Mouse (Mus musculus) myocyte (in vitro differentiated cells): Measurements from ENCODE around the gene Gm20388. TPM values are rescaled to one million over a fixed set of nuclear protein-coding genes. Genes with fewer than 3 reads are reported as not detected.

ENCODE experiments used
- H3K27me3 ChIP-seq: one replicate; pipeline ENCODE4 v1.6.1; 2011; ENCODE audit not compliant: control insufficient read depth, insufficient read depth, insufficient read length
- H3K36me3 ChIP-seq: one replicate; pipeline ENCODE4 v1.6.1; 2011; ENCODE audit not compliant: control insufficient read depth, insufficient read depth
- H3K4me2 ChIP-seq: one replicate; pipeline ENCODE4 v1.6.1; 2011; ENCODE audit warnings: low read depth, control low read depth
- H3K4me3 ChIP-seq: one replicate; pipeline ENCODE4 v1.5.1; 2011; ENCODE audit warnings: mild to moderate bottlenecking, control low read depth, moderate library complexity
- H3K79me2 ChIP-seq: one replicate; pipeline ENCODE4 v1.6.1; 2011; ENCODE audit not compliant: control insufficient read depth, insufficient read depth
- H3ac ChIP-seq: one replicate; pipeline ENCODE4 v1.6.1; 2011; ENCODE audit not compliant: control insufficient read depth, insufficient read length
- CEBPB ChIP-seq: IDR thresholded peaks from 2 replicates; pipeline ENCODE4 v1.6.1; 2011; ENCODE audit warnings: mild to moderate bottlenecking, moderate library complexity; ENCODE audit not compliant: poor library complexity, insufficient read depth, severe bottlenecking
- E2F4 ChIP-seq: IDR thresholded peaks from one replicate; pipeline ENCODE4 v1.6.1; 2011; ENCODE audit warnings: mild to moderate bottlenecking, control low read depth, moderate library complexity; ENCODE audit not compliant: insufficient read depth
- MAX ChIP-seq: IDR thresholded peaks from one replicate; pipeline ENCODE4 v1.6.1; 2011; ENCODE audit warnings: low read depth, mild to moderate bottlenecking, control low read depth
- MYOD1 ChIP-seq, 3 experiments: IDR thresholded peaks; one replicate each; pipeline ENCODE4 v1.6.1; 2011; ENCODE audit warnings: control low read depth in 2 of 3, low read depth in 2 of 3, mild to moderate bottlenecking in 2 of 3, moderate library complexity in 1 of 3; ENCODE audit not compliant: insufficient read length in 2 of 3, control insufficient read depth in 1 of 3
- MYOG ChIP-seq, 3 experiments: IDR thresholded peaks; one replicate each; pipeline ENCODE4 v1.6.1; 2011; ENCODE audit warnings: control low read depth in 2 of 3, low read depth in 2 of 3, mild to moderate bottlenecking in 2 of 3; ENCODE audit not compliant: insufficient read length in 2 of 3, control insufficient read depth in 1 of 3, insufficient read depth in 1 of 3
- POLR2A ChIP-seq: IDR thresholded peaks from one replicate; pipeline ENCODE4 v1.6.1; 2011; ENCODE audit warnings: low read depth, mild to moderate bottlenecking, control low read depth, moderate library complexity; ENCODE audit not compliant: insufficient read length
- POLR2AphosphoS2 ChIP-seq: IDR thresholded peaks from one replicate; pipeline ENCODE4 v1.6.1; 2011; ENCODE audit warnings: low read depth, control low read depth; ENCODE audit not compliant: insufficient read length
- REST ChIP-seq: IDR thresholded peaks from one replicate; pipeline ENCODE4 v1.6.1; 2011; ENCODE audit warnings: mild to moderate bottlenecking, control low read depth, moderate library complexity; ENCODE audit not compliant: insufficient read depth, insufficient read length
- SRF ChIP-seq: IDR thresholded peaks from one replicate; pipeline ENCODE4 v1.6.1; 2011; ENCODE audit warnings: low read depth; ENCODE audit not compliant: control insufficient read depth, insufficient read length
- TCF12 ChIP-seq: IDR thresholded peaks from one replicate; pipeline ENCODE4 v1.6.1; 2011; ENCODE audit warnings: mild to moderate bottlenecking, control low read depth; ENCODE audit not compliant: poor library complexity, insufficient read depth, severe bottlenecking
- TCF3 ChIP-seq: IDR thresholded peaks from one replicate; pipeline ENCODE4 v1.6.1; 2011; ENCODE audit warnings: low read depth, control low read depth; ENCODE audit not compliant: insufficient read length
- USF1 ChIP-seq: IDR thresholded peaks from one replicate; pipeline ENCODE4 v1.6.1; 2011; ENCODE audit warnings: low read depth, mild to moderate bottlenecking, control low read depth, moderate library complexity
- polyA plus RNA-seq: library from polyadenylated mRNA; unstranded; fragments of >200 nt; fragmentation: generic; extraction: Trizol; gene quantifications from one replicate; pipeline ENCODE4 v1.2.1, GENCODE M21; 2012; ENCODE audit warnings: missing spikeins

Gene Gm20388
- polyA plus RNA-seq, 1 experiment, result 15.3 TPM

DNA sequence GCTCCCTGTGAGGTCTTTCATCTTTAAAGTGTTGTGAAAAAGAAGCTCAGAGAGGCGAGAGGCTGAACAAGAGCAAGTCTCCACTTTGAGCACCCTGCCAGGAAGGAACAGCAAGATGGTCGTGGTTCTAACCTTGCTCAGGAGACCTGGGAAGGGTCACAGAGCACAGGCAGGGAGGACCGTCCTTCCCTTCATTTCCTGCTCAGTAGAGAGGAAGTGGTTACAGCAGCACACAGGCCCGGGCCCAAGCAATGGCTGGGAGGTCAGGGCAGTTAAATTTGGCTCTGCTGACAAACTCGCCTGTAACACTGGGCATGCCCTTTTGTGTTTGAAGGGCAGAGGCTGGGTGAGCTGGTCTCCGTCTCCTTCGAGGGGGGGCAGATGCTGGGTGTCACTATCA, 914.0 kb downstream of the Gm20388 start:
- H3K27me3 ChIP-seq, result peaks cover 41% of the 10 kb centered on the region
- H3ac ChIP-seq, result no peak overlapping the region
- H3K4me3 ChIP-seq, result no peak overlapping the region
- H3K79me2 ChIP-seq, result no peaks in the 10 kb centered on the region
- no peaks in the 10 kb centered on the region for H3K36me3 ChIP-seq
- H3K4me2 ChIP-seq, result no peak overlapping the region
- TF ChIP-seq USF1, result no peak
- TF ChIP-seq MAX, result no peak
- TF ChIP-seq TCF12, result no peak
- TF ChIP-seq CEBPB, result no peak
- TF ChIP-seq TCF3, result no peak
- no peak for TF ChIP-seq MYOG (IDR thresholded peaks at IDR 0.05; ENCODE audit: control insufficient read depth in 1 of 3, insufficient read depth in 1 of 3, insufficient read length in 2 of 3, low read depth in 2 of 3)
- no peak for TF ChIP-seq E2F4
- TF ChIP-seq MYOD1 (IDR thresholded peaks at IDR 0.05; ENCODE audit: control insufficient read depth in 1 of 3, insufficient read length in 2 of 3, low read depth in 2 of 3), result no peak
- no peak for TF ChIP-seq POLR2A
- TF ChIP-seq SRF, result no peak
- no peak for TF ChIP-seq REST
- no peak for TF ChIP-seq POLR2AphosphoS2

DNA sequence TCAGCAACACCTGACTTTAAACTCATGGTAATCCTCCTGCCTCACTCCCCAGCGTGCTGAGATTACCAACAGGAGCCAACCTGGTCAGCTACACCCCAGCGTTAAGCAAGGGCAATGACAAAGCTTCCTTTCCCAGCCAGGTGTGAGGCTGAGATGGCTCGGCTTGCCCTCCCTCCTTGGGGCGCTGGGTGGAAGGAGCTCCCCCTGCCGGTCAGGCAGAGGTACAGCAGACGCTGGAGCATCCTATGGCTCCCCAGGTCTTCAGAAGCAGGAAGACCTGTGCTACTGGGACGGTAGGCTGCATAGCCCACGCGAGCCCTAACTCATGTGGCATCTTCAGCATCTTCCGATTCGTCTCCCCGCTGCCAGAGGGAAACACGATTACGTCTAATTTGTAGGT, 917.6 kb downstream of the Gm20388 start:
- no peak overlapping the region for H3K4me3 ChIP-seq
- no peak overlapping the region for H3K4me2 ChIP-seq
- no peaks in the 10 kb centered on the region for H3K79me2 ChIP-seq
- no peaks in the 10 kb centered on the region for H3K36me3 ChIP-seq
- TF ChIP-seq USF1 (no peak), CEBPB (no peak), MAX (no peak), REST (no peak), MYOG (IDR thresholded peaks at IDR 0.05; ENCODE audit: control insufficient read depth in 1 of 3, insufficient read depth in 1 of 3, insufficient read length in 2 of 3, low read depth in 2 of 3) (no peak), E2F4 (no peak), TCF12 (no peak), POLR2AphosphoS2 (no peak), MYOD1 (IDR thresholded peaks at IDR 0.05; ENCODE audit: control insufficient read depth in 1 of 3, insufficient read length in 2 of 3, low read depth in 2 of 3) (no peak), SRF (no peak), TCF3 (no peak), POLR2A (no peak)
- no peak overlapping the region for H3ac ChIP-seq
- peaks cover 49% of the 10 kb centered on the region for H3K27me3 ChIP-seq

DNA sequence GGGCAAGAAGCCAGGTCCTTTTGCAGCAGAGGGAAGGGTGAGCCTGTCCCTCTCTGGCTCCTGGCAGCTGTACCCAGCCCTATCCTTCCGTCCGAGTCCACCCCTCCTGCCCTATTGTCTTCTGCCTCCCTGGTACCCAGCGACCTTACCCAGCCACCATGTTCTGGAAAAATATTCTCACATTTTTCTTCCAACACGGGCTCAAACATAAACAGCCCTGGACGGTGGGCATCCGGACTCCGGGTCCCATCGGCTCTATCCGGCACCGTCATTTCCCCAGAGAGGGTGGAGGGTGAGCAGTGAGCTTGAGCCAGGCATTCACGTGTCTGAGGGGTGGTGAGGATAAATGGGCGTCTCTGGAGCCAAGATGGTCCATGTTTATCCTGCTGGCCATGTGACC, 920.0 kb downstream of the Gm20388 start:
- Histone ChIP-seq H3K4me3 (no peak overlapping the region), H3K36me3 (no peaks in the 10 kb centered on the region), H3K79me2 (no peaks in the 10 kb centered on the region), H3K27me3 (peaks cover 46% of the 10 kb centered on the region), H3K4me2 (no peak overlapping the region), H3ac (no peak overlapping the region)
- TF ChIP-seq USF1, result no peak
- TF ChIP-seq TCF12, result no peak
- no peak for TF ChIP-seq TCF3
- no peak for TF ChIP-seq E2F4
- no peak for TF ChIP-seq MYOD1 (IDR thresholded peaks at IDR 0.05; ENCODE audit: control insufficient read depth in 1 of 3, insufficient read length in 2 of 3, low read depth in 2 of 3)
- TF ChIP-seq POLR2AphosphoS2, result no peak
- TF ChIP-seq POLR2A, result no peak
- no peak for TF ChIP-seq REST
- TF ChIP-seq CEBPB, result no peak
- TF ChIP-seq MYOG (IDR thresholded peaks at IDR 0.05; ENCODE audit: control insufficient read depth in 1 of 3, insufficient read depth in 1 of 3, insufficient read length in 2 of 3, low read depth in 2 of 3), result no peak
- no peak for TF ChIP-seq SRF
- TF ChIP-seq MAX, result no peak

DNA sequence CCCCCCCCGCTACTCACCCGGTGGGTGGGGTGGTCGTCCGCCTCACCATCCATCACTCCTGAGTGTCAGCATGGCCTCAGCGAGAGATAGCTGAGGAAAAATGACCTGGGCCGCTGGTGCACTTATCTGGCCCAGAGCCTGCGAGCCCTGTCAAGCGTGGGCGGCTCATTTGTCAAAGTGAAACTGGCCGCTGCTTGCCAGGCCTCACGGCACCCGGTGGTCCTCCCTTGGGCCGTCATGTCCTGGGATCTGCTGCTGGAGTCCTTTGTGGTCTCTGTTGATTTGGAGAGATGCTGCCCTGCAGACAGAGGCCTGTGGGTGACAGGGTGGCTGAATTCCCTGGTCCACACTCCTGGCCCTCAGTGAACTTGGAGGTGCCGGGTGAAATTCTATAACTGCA, 921.4 kb downstream of the Gm20388 start:
- H3K27me3 ChIP-seq, result peaks cover 52% of the 10 kb centered on the region
- no peaks in the 10 kb centered on the region for H3K36me3 ChIP-seq
- H3ac ChIP-seq, result no peak overlapping the region
- H3K79me2 ChIP-seq, result no peaks in the 10 kb centered on the region
- no peak for TF ChIP-seq CEBPB
- no peak for TF ChIP-seq MAX
- no peak for TF ChIP-seq TCF12
- no peak for TF ChIP-seq SRF
- no peak for TF ChIP-seq REST
- TF ChIP-seq E2F4, result no peak
- no peak for TF ChIP-seq MYOD1 (IDR thresholded peaks at IDR 0.05; ENCODE audit: control insufficient read depth in 1 of 3, insufficient read length in 2 of 3, low read depth in 2 of 3)
- no peak overlapping the region for H3K4me3 ChIP-seq
- peak overlapping the region; percentile 71 for H3K4me2 ChIP-seq

DNA sequence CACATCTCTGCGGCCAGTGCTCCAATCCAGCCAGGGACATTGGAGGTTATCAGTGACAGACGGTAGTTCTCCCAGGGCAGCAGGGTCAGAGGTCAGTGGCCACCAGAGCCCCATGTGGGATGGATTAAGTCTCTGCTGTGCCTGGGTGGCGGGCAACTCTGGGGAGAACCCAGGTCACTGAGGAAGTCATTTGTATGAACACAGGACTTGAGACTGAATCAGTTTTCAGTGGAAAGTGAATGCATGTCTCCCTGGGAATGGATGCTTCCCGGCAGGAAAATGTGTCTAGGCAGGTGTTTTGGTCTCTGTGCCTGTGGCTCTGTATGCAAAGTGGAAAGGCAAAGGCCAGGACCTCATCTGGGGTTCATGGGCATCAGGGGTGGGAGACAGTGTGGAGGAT, 922.6 kb downstream of the Gm20388 start:
- no peak overlapping the region for H3ac ChIP-seq
- no peaks in the 10 kb centered on the region for H3K36me3 ChIP-seq
- peaks cover 54% of the 10 kb centered on the region for H3K27me3 ChIP-seq
- no peak overlapping the region for H3K4me3 ChIP-seq
- no peaks in the 10 kb centered on the region for H3K79me2 ChIP-seq
- no peak overlapping the region for H3K4me2 ChIP-seq
- no peak for TF ChIP-seq REST
- TF ChIP-seq MAX, result no peak
